Mouse (Mus musculus): Measurements from ENCODE around the gene Mosmo.

GRCm38 (mm10) chr7:120751906-120752305 lies 74.5 kb downstream of the Mosmo start:
- TF ChIP-seq CTCF (IDR thresholded peaks at IDR 0.05; ENCODE audit: low read depth) = no peak
- no peak for TF ChIP-seq EP300 (IDR thresholded peaks at IDR 0.05; ENCODE audit: low read depth)
